Mouse (Mus musculus) layer of hippocampus, adult 18-20 months (tissue): Measurements from ENCODE around the gene Lgi1. TPM values are rescaled to one million over a fixed set of nuclear protein-coding genes. Genes with fewer than 3 reads are reported as not detected.

ENCODE experiments used
- DNase-seq, 2 experiments: peaks; one replicate each; pipeline ENCODE4 v3.0.0; 2022; ENCODE audit warnings: low spot score in 2 of 2
- total RNA-seq, 2 experiments: library from RNA; stranded (reverse); gene quantifications; 2 replicates each; pipeline ENCODE4 v1.2.3; 2021

Lgi1 gene
- total RNA-seq, 2 experiments from 2014 or later = 169 to 170 TPM

DNA sequence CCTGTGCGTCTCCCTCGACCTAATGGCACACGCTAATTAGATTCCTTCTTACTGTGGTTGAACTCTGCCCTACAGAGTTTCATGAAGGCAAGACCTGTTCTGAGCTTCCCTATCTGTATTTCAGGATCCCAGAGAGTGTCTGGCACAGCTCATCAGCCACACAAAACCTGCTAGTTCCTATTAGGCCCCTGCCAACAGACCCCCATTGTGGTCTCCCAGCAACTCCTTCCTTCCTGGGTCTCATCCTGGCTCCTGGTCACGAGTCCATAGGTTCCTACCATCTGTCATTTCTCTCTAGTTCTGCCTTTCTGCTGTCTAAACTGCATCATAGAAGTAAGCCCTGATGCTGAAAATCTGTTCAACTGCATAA lies 60.7 kb downstream of the Lgi1 start:
- no peak for DNase-seq

DNA sequence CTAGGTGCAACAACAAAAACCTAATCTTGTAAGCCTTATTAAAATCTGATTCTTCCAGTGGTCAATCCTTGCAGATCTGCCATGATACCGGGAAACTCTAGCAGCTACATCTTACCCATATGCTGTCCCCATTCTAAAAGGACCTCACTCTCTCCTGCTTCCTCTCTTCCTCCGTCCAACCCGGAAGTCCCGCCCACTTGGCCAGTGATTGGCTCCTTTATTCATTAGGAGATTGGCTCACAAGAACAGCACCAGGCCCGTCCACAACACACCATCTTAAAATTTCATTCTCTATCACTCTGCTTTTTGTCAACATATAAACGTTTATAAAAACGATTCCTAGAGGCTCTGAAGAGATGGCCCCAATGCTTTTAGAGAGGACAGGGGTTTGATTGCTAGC lies 61.5 kb downstream of the Lgi1 start:
- no peak for DNase-seq

DNA sequence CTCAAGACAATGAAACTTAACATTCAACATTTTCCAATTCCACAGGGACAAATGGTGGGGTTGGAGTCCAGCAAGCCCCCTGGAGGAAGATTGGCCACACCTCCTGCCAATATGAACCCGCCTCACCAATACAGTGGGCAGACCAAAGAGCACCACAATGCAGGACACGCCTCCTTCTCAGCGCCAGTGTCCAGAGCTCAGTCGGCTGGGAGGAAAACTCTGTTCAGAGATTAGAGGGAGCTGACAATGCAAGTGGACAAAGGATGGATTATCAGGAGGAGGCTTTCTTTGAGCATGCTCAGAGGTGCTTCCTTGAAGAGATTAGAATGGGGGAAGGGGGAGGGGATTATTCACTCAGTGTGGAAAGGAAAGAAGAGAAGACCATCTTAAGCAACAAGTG lies 62.7 kb downstream of the Lgi1 start:
- DNase-seq = no peak

DNA sequence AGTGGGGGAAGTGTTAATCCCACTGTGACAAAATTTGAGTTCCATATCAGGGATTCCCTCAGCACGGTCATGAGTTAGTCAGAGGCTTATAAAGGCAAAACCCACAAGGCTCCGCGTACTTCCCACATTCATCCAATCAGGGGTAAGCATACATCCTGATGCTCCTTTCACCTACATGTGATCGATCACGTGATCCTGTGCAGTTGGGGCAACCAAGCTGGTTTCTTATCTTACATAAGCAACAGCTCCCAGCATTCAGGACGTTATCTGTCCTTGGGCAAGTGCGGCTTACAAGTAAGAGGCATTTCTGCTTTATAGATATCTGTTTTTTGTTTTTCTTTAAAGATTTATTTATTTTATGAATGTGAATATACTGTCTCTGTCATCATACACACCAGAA lies 63.7 kb downstream of the Lgi1 start:
- no peak for DNase-seq

DNA sequence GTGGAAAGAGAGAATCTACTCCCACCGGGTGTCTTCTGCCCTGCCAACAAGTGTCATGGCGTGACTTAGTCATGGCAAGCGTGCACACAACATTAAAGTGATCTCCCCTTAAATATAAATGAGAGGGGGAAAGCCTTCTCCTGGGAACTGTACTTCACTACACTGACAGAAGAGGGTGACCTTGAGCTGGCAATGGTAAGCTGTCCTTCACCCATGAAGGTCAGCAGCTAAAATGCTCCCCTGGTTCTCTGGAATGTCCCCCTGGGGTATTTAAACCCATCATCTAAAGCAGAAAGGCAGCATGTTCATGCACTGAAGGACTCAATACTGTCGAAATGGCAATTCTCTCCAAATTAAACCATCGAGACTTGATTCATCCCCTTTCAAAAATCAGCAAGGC lies 64.9 kb downstream of the Lgi1 start:
- no peak for DNase-seq

DNA sequence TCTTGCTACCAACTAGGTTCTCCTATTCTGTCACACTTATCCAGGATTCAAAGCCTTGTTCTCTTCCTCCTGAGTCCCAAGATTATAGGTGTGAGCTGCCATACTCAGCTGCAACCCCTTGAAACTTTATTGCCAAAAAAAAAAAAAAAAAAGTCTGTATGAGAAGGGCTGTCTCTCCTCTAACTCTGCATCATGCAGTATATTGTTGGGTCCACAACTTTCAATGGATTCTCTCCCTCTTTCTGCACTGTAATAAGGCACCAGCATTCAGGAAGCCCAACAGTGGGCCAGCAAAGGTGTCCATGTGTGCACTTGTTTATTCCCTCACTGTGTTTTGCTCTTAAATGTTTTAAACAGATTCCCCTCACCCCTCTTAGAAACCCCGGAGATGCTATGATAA lies 66.7 kb downstream of the Lgi1 start:
- no peak for DNase-seq

DNA sequence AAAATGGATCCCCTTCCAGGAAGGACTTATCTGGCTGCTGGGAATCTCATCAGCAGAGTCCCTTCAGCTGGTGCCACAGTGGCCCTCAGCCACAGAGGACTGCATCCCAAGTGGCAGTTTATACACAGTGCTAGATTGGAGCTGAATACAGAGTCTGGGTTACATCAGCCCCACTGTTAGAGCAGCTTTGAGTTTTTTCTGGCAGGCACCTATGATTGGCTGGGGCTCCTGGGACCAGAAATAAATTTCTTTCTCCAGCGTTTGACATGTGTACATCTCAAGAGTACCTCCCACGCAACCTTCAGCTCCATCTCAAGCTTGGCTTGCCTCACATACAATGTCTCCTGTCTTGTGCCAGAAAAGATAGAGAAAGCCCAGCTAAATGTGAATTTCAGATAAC lies 67.9 kb downstream of the Lgi1 start:
- DNase-seq = peak in 1 of 2 experiments; percentile 45

DNA sequence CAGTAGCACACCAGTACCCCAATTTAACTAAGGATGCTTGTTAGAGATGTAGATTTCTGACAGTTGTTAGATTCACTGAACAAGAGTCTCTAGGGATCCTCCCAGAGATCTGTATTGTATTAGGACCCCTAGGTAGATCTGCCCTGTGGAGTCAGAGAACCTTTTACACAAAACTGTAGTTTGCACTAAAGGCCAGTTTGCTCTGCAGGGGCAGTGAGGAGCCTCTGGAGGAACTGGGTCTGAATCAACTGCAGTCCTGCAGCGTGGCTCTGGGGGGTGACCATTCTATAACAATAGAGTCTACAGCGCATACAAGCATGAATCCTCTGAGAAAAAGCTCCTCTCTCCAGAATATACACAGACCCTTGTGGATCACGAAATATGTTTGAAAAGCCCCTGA lies 68.5 kb downstream of the Lgi1 start:
- no peak for DNase-seq

DNA sequence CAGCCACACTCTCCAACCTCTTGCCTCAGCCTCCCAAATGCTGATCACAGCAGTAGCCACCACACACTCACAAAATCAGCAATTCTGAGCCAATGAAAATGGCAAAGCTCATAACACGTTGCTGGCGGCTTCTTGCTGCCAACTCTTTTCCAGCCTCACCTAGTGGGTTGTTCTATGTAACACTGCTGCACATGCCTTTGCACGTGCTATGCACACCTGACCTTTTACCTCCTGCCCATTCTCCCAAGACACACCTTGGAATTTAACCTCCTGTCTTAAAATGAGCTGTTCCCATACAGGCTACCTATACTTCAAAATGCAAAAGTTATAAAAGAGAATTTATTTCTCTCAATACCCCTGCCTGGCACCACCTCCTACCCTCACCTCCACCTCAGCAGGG lies 72.2 kb downstream of the Lgi1 start:
- no peak for DNase-seq

DNA sequence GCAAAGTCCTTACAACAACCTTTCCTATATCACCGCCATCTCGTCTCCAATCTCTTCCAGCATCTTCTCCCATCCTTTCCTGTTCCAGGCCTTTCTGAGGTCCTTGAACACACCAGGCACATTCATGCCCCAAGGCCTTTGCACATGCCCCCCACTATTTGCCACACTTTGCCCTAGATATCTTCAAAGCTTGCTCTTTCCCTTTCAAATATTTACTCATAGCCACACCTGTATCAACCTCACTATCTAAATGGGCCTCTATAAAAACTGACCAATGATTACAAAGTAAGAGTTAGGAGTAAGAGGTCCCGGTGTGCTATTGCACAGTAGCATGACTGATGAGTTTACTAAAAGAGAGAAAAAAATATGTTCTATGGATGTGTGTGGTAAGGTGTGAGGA lies 73.0 kb downstream of the Lgi1 start:
- DNase-seq = no peak

DNA sequence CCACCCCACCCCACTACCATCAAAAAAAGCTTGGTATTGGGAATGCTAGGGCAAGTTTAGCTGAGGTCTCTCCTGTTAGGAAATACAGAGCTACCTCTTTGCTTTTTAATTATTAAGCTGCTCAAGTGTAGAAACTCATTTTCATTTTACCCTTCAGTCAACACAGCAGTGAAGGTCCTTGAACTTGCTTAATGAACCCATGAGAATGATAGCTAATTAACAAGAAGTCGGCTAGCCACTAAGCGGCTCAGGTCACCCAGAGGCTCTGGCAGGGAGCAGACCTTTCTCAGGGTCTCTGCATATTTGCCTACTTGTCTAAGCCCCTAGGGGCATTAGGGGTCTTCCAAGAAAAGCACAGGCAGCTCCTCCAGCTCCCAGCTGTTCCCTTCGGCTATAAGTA lies 75.4 kb downstream of the Lgi1 start:
- DNase-seq = no peak

DNA sequence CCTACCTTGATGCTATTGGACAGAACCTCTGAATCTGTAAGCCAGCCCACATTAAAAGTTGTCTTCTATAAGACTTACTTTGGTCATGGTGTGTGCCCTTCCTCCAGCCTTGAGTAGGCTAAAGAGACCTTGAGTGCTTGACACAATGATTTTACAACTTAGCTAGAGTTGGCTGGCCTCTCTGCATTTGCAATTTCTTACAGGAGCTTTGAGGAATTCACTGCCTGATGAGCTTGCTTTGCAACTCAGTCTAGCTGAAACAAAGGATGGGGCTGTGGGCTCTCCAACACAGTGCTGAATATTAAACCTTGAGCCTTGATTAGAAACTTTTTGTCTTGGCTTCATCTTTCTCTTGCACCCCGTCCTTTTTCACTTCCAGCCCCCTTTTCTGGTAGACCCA lies 78.9 kb downstream of the Lgi1 start:
- no peak for DNase-seq

DNA sequence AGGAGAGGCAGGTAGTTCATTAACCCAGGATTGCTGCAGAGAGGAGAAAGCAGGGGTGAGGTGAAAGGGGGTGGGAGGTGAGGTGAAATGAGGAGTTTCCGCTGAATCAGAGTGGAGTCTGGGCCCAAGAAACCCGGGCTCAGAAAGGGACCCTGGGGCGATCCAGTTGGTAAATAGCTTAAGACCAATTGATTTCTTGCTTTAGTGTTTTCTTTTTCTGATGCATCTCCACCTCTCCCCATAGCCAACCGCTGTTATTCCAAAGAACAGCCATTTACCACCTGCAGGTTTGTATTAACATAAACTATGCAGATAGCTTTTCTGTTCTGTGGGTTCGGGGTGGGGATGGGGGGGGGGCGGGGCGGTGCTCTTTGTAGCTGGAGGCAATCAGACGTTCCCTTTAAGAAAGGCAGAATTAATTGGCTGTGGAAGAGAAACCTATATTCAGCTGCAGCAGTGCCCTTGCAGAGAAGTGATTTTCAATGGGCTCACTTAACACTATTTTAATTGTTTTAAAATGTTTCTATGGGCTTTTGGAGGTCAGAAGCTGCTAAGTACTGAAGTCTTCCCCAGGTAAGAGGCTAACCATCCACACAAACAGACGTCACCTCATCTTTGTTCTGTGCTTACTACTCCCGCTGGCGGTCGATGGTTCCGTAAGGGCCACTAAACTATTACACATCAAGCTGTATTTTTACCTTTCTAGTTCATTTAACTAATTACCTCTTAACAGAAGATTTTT lies 84.1 kb downstream of the Lgi1 start:
- DNase-seq = no peak

DNA sequence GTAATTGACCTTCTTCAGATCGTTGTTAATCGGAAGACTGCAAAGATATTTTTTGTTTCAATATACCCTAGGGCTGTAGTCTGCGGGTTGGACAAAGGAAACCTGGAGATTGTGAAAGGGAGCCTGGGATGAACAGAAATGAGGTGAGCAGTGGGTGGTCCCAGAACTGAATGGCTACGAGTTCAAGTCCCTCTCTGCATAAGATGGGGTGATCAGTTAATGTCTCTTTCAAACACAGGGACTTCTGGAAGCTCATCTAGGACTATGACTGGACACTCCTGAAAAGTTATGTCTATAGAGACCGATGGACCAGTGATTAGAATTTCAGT lies 84.6 kb downstream of the Lgi1 start:
- DNase-seq = no peak

DNA sequence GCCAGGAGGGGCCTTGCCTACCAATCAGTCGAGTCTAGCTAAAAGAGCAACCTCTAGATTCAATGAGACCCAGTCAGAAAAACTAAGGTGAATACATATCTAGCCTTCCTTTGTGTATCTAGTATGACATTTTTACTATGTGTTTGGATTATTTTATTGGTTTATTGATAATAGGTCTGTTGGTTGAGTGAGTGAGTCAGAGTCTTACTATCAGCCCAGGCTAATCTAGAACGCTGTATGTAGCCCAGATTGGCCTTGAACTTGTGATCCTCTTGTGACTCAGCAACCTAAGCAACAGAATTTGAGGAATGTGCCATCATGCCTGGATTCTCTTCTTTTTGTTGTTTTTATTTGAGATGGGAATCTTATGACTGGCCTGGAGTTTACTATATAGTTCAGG lies 86.9 kb downstream of the Lgi1 start:
- DNase-seq = no peak

DNA sequence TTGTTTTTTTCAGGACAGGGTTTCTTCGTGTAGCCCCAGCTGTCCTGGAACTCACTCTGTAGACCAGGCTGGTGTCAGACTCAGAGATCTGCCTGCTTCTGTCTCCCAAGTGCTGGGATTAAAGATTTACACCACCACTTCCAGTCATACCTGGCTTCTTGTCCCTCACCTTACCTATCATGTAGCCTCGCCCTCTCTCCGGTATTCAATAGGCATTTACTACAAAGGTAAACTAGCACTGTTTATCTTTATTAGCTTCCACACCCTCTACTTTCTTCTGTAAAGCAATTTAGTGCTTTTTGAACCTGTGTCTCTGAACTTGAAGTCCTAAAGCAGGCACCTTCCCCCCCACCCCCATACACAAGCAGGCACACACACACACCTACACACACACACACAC lies 87.4 kb downstream of the Lgi1 start:
- DNase-seq = no peak

DNA sequence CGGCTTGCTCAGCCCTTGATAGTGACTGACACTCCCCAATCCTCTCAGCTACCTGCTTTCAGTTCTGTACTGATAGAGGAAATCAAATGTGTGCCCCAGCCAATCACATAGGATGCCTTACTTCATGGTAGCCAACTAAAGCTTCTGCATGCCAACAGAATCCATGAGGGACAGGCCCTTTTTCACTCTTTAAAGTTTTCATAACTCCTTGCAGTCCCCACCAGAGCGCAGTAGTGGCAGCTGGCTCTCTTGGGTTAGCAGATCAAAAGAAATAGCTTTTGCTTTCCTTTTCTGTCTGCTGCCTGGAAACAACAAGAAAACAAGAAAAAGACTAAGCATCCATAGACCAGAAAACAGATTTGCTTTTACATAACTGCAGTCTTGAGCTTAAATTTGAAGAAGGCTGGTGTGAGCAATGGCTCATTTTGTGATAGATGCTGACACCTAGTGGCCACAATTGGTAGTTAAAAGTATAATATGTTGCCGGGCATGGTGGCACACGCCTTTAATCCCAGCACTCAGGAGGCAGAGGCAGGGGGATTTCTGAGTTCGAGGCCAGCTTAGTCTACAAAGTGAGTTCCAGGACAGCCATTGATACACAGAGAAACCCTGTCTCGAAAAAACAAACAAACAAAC lies 88.3 kb downstream of the Lgi1 start:
- DNase-seq = peak; percentile 30 to 84

DNA sequence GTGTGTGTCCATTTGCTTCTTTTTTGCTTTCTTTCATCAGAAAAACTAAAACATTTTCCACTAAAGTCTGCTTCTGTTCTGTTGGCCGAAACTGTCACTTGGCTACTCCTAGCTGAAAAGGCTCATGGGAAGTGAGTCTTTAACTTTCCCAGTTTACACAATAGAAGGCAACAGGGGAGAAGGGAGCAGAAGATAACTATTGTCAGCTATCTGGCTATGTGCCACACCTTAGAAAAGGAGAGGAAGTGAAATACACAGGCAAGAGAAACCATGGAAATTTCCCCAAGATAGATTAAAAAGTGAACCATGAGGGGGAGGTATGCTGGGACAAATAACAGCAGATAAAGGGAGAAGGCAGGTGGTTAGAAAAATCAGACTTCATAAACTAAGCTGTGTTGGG lies 89.9 kb downstream of the Lgi1 start:
- DNase-seq = no peak

DNA sequence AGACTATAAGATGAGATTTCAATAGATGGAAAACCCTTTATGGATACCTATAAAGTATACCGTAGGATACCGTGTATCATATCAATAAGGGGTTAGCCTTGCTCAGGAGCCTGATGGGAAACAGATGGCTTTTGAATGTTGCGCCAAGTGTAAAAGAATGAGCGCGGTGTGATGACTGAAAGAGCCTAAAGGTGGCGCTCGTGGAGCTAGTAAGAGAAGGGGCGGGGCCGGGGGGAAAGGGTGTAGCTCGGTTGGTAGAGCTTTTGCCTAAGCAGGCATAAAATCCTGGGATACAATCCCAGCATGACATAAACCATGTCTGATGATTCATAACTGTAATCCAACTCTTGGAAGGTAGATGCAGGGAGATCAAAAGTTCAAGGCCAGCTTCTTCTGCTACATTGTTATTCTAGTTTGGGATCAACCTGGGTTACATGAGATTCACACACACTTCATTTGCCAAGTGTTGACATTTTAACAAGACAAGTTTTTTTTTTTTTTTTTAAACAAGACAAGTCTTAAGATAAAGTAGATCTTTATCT lies 90.6 kb downstream of the Lgi1 start:
- DNase-seq = no peak

DNA sequence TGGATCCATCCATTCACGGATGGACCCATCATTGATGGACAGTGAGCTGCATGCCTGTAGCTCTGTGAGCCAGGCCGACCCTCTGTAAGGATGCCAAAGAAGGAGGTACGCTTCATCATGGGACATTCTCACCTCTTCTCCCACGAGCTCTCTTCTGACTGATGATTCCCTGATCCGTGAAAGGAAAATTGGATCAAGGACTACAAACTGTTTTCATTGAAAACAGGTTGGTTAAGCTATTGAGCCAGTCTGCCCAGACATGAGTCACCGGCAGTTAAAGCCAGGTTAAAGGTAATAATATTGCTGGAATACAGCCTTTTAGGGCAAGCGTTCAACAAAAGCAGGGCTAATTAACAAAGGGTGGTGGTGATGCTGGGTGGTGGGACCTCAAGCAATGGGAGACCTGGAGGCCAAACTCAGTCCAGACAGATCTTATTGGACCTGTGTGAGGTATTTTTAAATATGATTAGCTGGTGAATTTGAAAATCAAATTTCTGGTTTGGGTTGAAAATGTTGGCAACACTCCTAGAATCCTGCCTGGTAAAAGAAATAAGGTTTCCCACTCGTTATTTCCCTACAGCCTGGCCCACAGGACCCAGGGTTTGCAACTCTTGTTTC lies 92.0 kb downstream of the Lgi1 start:
- DNase-seq = no peak

DNA sequence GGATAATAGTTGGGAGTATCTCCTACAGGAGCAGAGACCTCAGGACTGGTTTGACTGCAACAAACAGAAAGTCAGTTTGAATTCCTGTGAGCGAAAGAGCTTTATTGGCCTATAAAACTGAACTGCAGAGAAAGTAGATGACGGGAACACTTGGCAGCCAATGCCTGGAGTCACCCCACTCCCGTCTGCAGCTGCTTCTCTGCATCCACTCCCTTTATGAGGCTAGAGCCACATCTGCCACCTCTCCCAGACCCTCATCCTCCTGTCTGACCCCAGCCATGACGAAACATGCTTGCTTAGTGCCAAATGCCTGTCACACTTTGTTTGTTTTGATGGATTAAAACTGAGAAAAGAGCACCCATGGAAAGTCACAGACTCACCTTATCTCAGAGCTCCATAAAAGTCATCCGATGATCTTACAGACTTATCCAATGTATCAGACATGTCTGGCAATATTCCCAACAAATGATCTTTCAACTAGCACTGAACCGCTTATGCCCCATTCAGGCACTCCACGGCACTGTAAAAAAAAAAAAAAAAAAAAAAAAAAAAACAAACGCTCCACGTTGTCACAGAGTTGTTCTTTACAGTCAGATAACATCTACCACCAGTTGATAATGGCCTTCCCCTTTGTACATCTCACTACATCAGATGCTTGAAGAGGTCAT lies 93.8 kb downstream of the Lgi1 start:
- DNase-seq = no peak

DNA sequence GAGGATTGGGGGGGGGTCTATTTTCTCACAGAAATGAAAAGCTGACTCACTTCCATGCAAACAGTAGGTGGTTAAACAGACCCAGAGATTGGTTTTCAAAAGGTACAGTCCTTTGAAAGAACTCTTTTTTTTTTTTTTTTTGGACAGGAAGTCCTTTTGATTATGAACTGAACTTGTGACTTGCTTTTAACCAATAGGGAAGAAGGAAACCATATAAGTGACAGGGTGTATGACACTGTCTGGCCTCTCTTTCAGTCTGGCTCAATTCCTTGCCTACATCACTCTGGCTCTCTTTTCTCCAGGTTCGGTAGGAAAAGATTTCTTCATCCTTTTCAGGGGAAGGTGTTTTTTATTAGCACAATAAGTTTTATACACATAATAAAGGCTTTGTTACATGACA lies 95.0 kb downstream of the Lgi1 start:
- no peak for DNase-seq
